Mouse (Mus musculus) gastrocnemius, adult 2 months (tissue): ENCODE measurements at regions not wholly inside any gene's neighbourhood (a gene's known extent, or its start where the extent isn't known, plus 50 kb on each side); places are given as distances from the start of the nearest gene placed in this dataset.

Source experiments
- DNase-seq: peaks from one replicate; pipeline ENCODE4 v3.0.0; 2022
- H3K27ac ChIP-seq: fragments of 200-600 bp; 2 replicates; pipeline ENCODE4 v1.8.1; 2022; ENCODE audit warnings: mild to moderate bottlenecking
- H3K4me3 ChIP-seq: fragments of 200-600 bp; 2 replicates; pipeline ENCODE4 v1.8.1; 2022; ENCODE audit warnings: mild to moderate bottlenecking, moderate library complexity
- CTCF ChIP-seq: fragments of 200-600 bp; IDR thresholded peaks from 2 replicates; pipeline ENCODE4 v1.8.1; 2022; ENCODE audit warnings: antibody characterized with exemption, mild to moderate bottlenecking, moderate library complexity
- intact Hi-C: fragments of 180-260 bp; cut with DNase I; formaldehyde crosslinking; loops from one replicate; pipeline ENCODE4 v1.15.1; 2025

- no peak for TF ChIP-seq CTCF
- Histone ChIP-seq H3K4me3 (no peak overlapping the region), H3K27ac (no peak overlapping the region)
- intact Hi-C loops = no loop called here
- no peak for DNase-seq
These were observed 73.5 kb upstream of the Ntf3 start for GRCm38 (mm10) chr6:126240256-126240655.
